Mouse (Mus musculus) activated CD4-positive, CD25-positive, alpha-beta regulatory T cell (primary cell): ENCODE measurements around the gene Cacna2d3. TPM values are rescaled to one million over a fixed set of nuclear protein-coding genes. Genes with fewer than 3 reads are reported as not detected.

Source experiments
- polyA plus RNA-seq, 2 experiments: library from polyadenylated mRNA; unstranded; fragments of 100-300 nt; shearing (Covaris generic); gene quantifications; one replicate each; pipeline ENCODE4 v1.2.1; 2017

Cacna2d3 gene
- polyA plus RNA-seq, result under 1 TPM in 1 of 2 experiments, not detected in 1; 0.12 TPM

GRCm38 (mm10) chr14:29721488-29722385 lies at the start of gene Cacna2d3:
TSS of gene Cacna2d3 (minus strand) at chr14:29721864.

GRCm38 (mm10) chr14:29017883-29018282 lies 703.8 kb downstream of the Cacna2d3 start, which contains the start of gene Lrtm1:
TSS of gene Lrtm1 (plus strand) at chr14:29018208.

Other genes starting within 250 kb of the Cacna2d3 start
- 100 to 1,000 TPM; 217 to 239 TPM for gene Selenok, start 246.4 kb upstream of the Cacna2d3 start, polyA plus RNA-seq